Mouse (Mus musculus) C3H10T1/2 (cell line): ENCODE measurements around the gene Dnah7a. TPM values are rescaled to one million over a fixed set of nuclear protein-coding genes. Genes with fewer than 3 reads are reported as not detected.

Experiments used
- polyA plus RNA-seq, 2 experiments: library from polyadenylated mRNA; unstranded; fragments of >200 nt; fragmentation: generic; extraction: Trizol; gene quantifications; one replicate each; pipeline ENCODE4 v1.2.1; 2012; ENCODE audit warnings: missing spikeins in 2 of 2

The Dnah7a gene
- polyA plus RNA-seq = not detected

GRCm38 (mm10) chr1:53706431-53707361, at the start of gene Dnah7a:
Dnah7a (minus strand) TSS chr1:53706784.

GRCm38 (mm10) chr1:53352327-53353261, 354.0 kb downstream of the Dnah7a start, which contains the start of the genes Asdurf, Gm28551 and Asnsd1:
Asdurf (minus strand) TSS chr1:53352619.
Gm28551 (minus strand) TSS chr1:53352667.
Asnsd1 (minus strand) TSS chr1:53352752.

Other genes with a start within 250 kb of the Dnah7a start
- 1 to 10 TPM in 1 of 2 experiments, under 1 TPM in 1; 0.21 to 3.2 TPM for gene Stk17b, start 78.4 kb upstream of the Dnah7a start, polyA plus RNA-seq